In genomic region chr19:10388615-10389313, GRCm38 (mm10) we compare ENCODE assay signal across 9 mouse cellular contexts. TPM values are rescaled to one million over a fixed set of nuclear protein-coding genes. Genes with fewer than 3 reads are reported as not detected.
DNase-seq lines count a peak whose midpoint lies in the region; ATAC-seq lines count a peak whose summit lies in the region.
"Had no signal": no experiment of that assay in that cellular context is flagged by ENCODE, and none has a peak within 500 bp of the region (broad histone marks: within the 10 kb centered on the region; RNA-seq: fewer than 3 reads in every experiment).

Gene Syt7 (plus strand): TSS chr19:10389090.

- H3K4me2 ChIP-seq in intestine, embryonic 15.5 days (replicated peaks): peak within 1 kb of the TSS; percentile 94

- under 1% methylated on average over 74 of the region's 78 CpGs for WGBS in intestine, embryonic 15.5 days

- intact Hi-C loops in gastrocnemius, postnatal 36 days (cut with DNase I): no loop called here
- intact Hi-C loops in left cerebral cortex, postnatal 14 days (cut with DNase I): loop anchor here (2.0 kb wide), 1 partner anchor 48 kb away; no protein-coding TSS in a partner anchor

- peak within 1 kb of the TSS; percentile 61 for H3K4me3 ChIP-seq in intestine, embryonic 15.5 days (replicated peaks)

- peaks cover 12% of the 10 kb centered on the region; the same call in 1 of the 2 replicates for H3K4me1 ChIP-seq in intestine, embryonic 15.5 days (replicated peaks)

- ATAC-seq in intestine, embryonic 15.5 days: peak; percentile 93
- peak; percentile 77 for ATAC-seq in megakaryocyte-erythroid progenitor cell, adult 5-6 weeks (replicated peaks; ENCODE audit: low FRiP score, low TSS enrichment, poor library complexity, severe bottlenecking)

- H3K27ac ChIP-seq in intestine, embryonic 15.5 days: no peak within 1 kb of the TSS

- DNase-seq in adrenal gland, postnatal 14 days: peak; percentile 96
- DNase-seq in embryo, embryonic 11.5 days (ENCODE audit: low read depth, low spot score): peak; percentile 90
- DNase-seq in gastrocnemius, postnatal 36 days: peak; percentile 88 to 91
- peak; percentile 81 to 89 for DNase-seq in left cerebral cortex, postnatal 14 days (ENCODE audit: low spot score in 2 of 2)
- DNase-seq in right cerebral cortex, postnatal 14 days: peak; percentile 85
- peak; percentile 87 for DNase-seq in urinary bladder, postnatal 25 days (ENCODE audit: low spot score)

- no peaks in the 10 kb centered on the region for H3K9me3 ChIP-seq in intestine, embryonic 15.5 days

- peak within 1 kb of the TSS; percentile 62 for H3K9ac ChIP-seq in intestine, embryonic 15.5 days

- H3K36me3 ChIP-seq in intestine, embryonic 15.5 days: no peaks in the 10 kb centered on the region

- peaks cover 18% of the 10 kb centered on the region for H3K27me3 ChIP-seq in intestine, embryonic 15.5 days (replicated peaks)

RNA-seq across cellular contexts. Expression of gene Syt7, which starts in this region (rescaled TPM):
- total RNA-seq in adrenal gland, postnatal 14 days (2021): 23.9 and 24.1 TPM in 2 replicates
- 1 to 10 TPM; 2.3 to 2.5 TPM for total RNA-seq in gastrocnemius, postnatal 36 days (2021)
- polyA plus RNA-seq in intestine, embryonic 15.5 days (2015; fragmentation: Nextera tagmentation; extraction: Ambion mirVana): 1.7 and 3.1 TPM in 2 replicates
- total RNA-seq in left cerebral cortex, postnatal 14 days (2021): 100 to 1,000 TPM; 279 to 314 TPM
- not detected in 2 replicates for total RNA-seq in megakaryocyte-erythroid progenitor cell, adult 5-6 weeks (2014; fragmentation: Nextera tagmentation)
- not detected in 2 replicates for total RNA-seq in megakaryocyte-erythroid progenitor cell, adult 5-6 weeks (2017)
- total RNA-seq: neutrophil, adult 5-6 weeks had no signal

Comparison
In these comparisons a context has a peak if more than half of its experiments do, and no peak if none do; other contexts are left out.
1. RNA of gene Syt7 (total RNA-seq): 279 to 314 TPM in left cerebral cortex, postnatal 14 days; 23.9 to 24.1 TPM in adrenal gland, postnatal 14 days, 2.3 to 2.5 TPM in gastrocnemius, postnatal 36 days and not detected in megakaryocyte-erythroid progenitor cell, adult 5-6 weeks; every median in the first group is over 10 times any median in the second.
2. Peak in ATAC-seq in megakaryocyte-erythroid progenitor cell, adult 5-6 weeks; RNA of the gene not detected or under 1 TPM.
3. Peak in every context shown above with its lines, with median percentiles within 50 percentile points of each other: DNase-seq.